Mouse (Mus musculus) cortical plate, adult 2 months (tissue): ENCODE measurements around the gene C87436.

Source experiments
- CTCF ChIP-seq: fragments of 200-500 bp; IDR thresholded peaks from 2 replicates; pipeline ENCODE4 v1.5.1; 2011; ENCODE audit warnings: mild to moderate bottlenecking, control low read depth, low read length; ENCODE audit not compliant: insufficient read depth; ENCODE audit errors: extremely low read depth
- POLR2A ChIP-seq: fragments of 200-500 bp; IDR thresholded peaks from 2 replicates; pipeline ENCODE4 v1.6.1; 2011; ENCODE audit warnings: mild to moderate bottlenecking, low read length, control low read depth; ENCODE audit not compliant: insufficient read depth; ENCODE audit errors: extremely low read depth

DNA sequence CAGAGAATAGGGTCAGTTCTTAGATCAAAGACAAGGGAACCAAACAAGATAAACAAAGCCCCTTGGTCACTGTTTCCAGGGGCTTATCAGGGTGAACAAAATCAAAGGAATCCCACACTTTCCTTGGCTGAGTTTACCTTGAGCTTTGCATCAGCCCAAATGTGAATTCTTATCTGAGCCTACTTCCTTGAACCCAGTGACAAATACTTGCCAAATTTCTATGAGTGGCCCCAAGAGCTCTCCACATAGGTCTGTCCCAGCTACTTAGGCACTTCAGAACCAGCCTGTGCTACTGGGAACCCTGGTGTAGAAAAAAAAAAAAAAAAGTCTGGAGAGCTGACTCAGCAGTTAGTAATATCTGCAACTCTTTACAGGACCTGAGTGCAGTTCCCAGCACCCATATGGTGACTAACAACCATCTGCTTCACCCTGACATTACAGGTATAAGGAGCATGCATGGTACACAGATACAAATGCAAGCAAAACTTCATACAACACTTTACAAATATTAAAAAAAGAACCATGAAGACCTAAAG lies 36.5 kb downstream of the C87436 start:
- no peak for TF ChIP-seq CTCF
- TF ChIP-seq POLR2A: no peak
